Mouse (Mus musculus) olfactory bulb, adult 2 months (tissue): Measurements from ENCODE around the gene Traf3ip2.

ENCODE experiments used
- CTCF ChIP-seq: fragments of 200-500 bp; IDR thresholded peaks from 2 replicates; pipeline ENCODE4 v1.5.1; 2012; ENCODE audit warnings: low read depth, mild to moderate bottlenecking, low read length, moderate library complexity; ENCODE audit not compliant: insufficient read depth
- POLR2A ChIP-seq: fragments of 200-500 bp; IDR thresholded peaks from 2 replicates; pipeline ENCODE4 v1.6.1; 2012; ENCODE audit warnings: mild to moderate bottlenecking, low read depth, low read length, moderate library complexity; ENCODE audit not compliant: insufficient read depth

GRCm38 (mm10) chr10:39592501-39592900 lies 20.2 kb upstream of the Traf3ip2 start:
- TF ChIP-seq POLR2A: no peak
- no peak for TF ChIP-seq CTCF
